In the genomic region with DNA sequence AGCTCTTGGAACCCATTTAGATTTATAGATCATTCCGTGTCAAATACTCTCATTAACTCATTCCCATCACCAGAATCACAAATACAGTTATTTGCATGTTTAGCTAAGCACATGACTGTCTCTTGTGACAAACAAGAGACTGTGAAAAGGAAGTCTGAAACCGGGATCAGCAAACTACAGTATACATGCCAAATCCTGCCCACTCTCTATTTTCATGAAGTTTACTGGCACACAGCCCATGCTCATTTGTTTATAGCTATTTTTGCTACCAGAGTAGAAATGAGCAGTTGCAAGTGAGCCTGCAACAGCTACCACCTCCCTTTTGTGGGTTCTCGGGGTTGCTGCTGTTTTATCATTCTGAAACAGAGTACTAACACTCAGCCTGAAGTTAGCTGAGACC, we compare ENCODE assay signal across 10 mouse cellular contexts. TPM values are rescaled to one million over a fixed set of nuclear protein-coding genes. Genes with fewer than 3 reads are reported as not detected.
DNase-seq lines count a peak whose midpoint lies in the region; ATAC-seq lines count a peak whose summit lies in the region.
"Had no signal": no experiment of that assay in that cellular context is flagged by ENCODE, and none has a peak within 500 bp of the region (broad histone marks: within the 10 kb centered on the region; RNA-seq: fewer than 3 reads in every experiment).

No protein-coding gene starts in this region.

- no peaks in the 10 kb centered on the region for H3K27me3 ChIP-seq in kidney, embryonic 15.5 days
- H3K27me3 ChIP-seq: embryonic facial prominence, embryonic 13.5 days had no signal

- no peak overlapping the region for H3K4me2 ChIP-seq in kidney, embryonic 15.5 days
- H3K4me2 ChIP-seq: embryonic facial prominence, embryonic 13.5 days had no signal

- peak; percentile 53 for DNase-seq in kidney, postnatal 14 days
- peak; percentile 47 to 73 for DNase-seq in frontal cortex, adult 2 months (ENCODE audit: extremely low spot score in 1 of 2, low spot score in 1 of 2)
- DNase-seq in layer of hippocampus, adult 9-10 months (ENCODE audit: low spot score), result peak; percentile 59
- peak; percentile 52 to 68 for DNase-seq in right cerebral cortex, adult 2 months (ENCODE audit: low spot score in 2 of 2)
- no peak for DNase-seq in cerebellum, postnatal 25 days
- no peak for DNase-seq in urinary bladder, adult 18-20 months (ENCODE audit: low spot score in 2 of 2)

- no peaks in the 10 kb centered on the region for H3K9me3 ChIP-seq in kidney, embryonic 15.5 days (replicated peaks)
- H3K9me3 ChIP-seq: embryonic facial prominence, embryonic 13.5 days; midbrain, embryonic 10.5 days had no signal

- no peak for ATAC-seq in kidney, embryonic 15.5 days (replicated peaks; ENCODE audit: low FRiP score)
- ATAC-seq: intestine, postnatal 0 days had no signal

- H3K4me3 ChIP-seq in kidney, embryonic 15.5 days (replicated peaks), result no peak overlapping the region
- H3K4me3 ChIP-seq: embryonic facial prominence, embryonic 13.5 days; midbrain, embryonic 10.5 days had no signal

- H3K27ac ChIP-seq in kidney, embryonic 15.5 days, result no peak overlapping the region
- H3K27ac ChIP-seq: embryonic facial prominence, embryonic 13.5 days; midbrain, embryonic 10.5 days had no signal

- WGBS in kidney, embryonic 15.5 days, result 68% methylated on average over 3 of the region's 3 CpGs

- peaks cover 4% of the 10 kb centered on the region; the same call in 1 of the 2 replicates for H3K4me1 ChIP-seq in kidney, embryonic 15.5 days
- H3K4me1 ChIP-seq: embryonic facial prominence, embryonic 13.5 days; midbrain, embryonic 10.5 days had no signal

- peaks cover 41% of the 10 kb centered on the region for H3K36me3 ChIP-seq in kidney, embryonic 15.5 days

- no peak overlapping the region for H3K9ac ChIP-seq in kidney, embryonic 15.5 days
- H3K9ac ChIP-seq: embryonic facial prominence, embryonic 13.5 days had no signal

RNA-seq across cellular contexts. Expression of a gene that starts 36.8 kb away (rescaled TPM):
- polyA plus RNA-seq in kidney, embryonic 15.5 days (2015; fragmentation: Nextera tagmentation; extraction: Ambion mirVana), result 8.7 and 9.1 TPM in 2 replicates
- 31.2 and 32.6 TPM in 2 replicates for polyA plus RNA-seq in frontal cortex, adult 2 months (2012; rRNA removed)

Comparison
In these comparisons a context has a peak if more than half of its experiments do, and no peak if none do; other contexts are left out.
1. DNase-seq: peak in kidney, postnatal 14 days (single experiment), frontal cortex, adult 2 months (2 of 2), layer of hippocampus, adult 9-10 months (single experiment) and right cerebral cortex, adult 2 months (2 of 2); none in cerebellum, postnatal 25 days (0 of 2) and urinary bladder, adult 18-20 months (0 of 2).